Mouse (Mus musculus) lung, postnatal 0 days (tissue): Measurements from ENCODE around the gene Qprt.

Experiments used
- CTCF ChIP-seq: IDR thresholded peaks from 2 replicates; pipeline ENCODE4 v1.5.1; 2016; ENCODE audit warnings: antibody characterized with exemption, mild to moderate bottlenecking
- EP300 ChIP-seq: IDR thresholded peaks from 2 replicates; pipeline ENCODE4 v1.6.1; 2016; ENCODE audit warnings: antibody characterized with exemption, mild to moderate bottlenecking, control low read depth

GRCm38 (mm10) chr7:127117948-127118347 is 4.1 kb downstream of the Qprt start:
- peak; percentile 50 for TF ChIP-seq CTCF
- no peak for TF ChIP-seq EP300
